Mouse (Mus musculus) CH12.LX (cell line): ENCODE results near the gene Vwc2. TPM values are rescaled to one million over a fixed set of nuclear protein-coding genes. Genes with fewer than 3 reads are reported as not detected.

Experiments
- DNase-seq: peaks from one replicate; pipeline ENCODE4 v3.0.0-alpha.2; 2013; ENCODE audit errors: extremely low read depth
- H3K27ac ChIP-seq: 2 replicates; pipeline ENCODE4 v1.5.1; 2012; ENCODE audit warnings: low read depth, mild to moderate bottlenecking, control low read depth, moderate library complexity; ENCODE audit not compliant: insufficient read depth
- H3K27me3 ChIP-seq: replicated peaks from 2 replicates; pipeline ENCODE3; 2012; ENCODE audit warnings: inconsistent platforms
- H3K36me3 ChIP-seq, 2 experiments: replicated peaks in 1 of 2; 2 replicates each; pipeline versions ENCODE3 to v1.6.1; 2012; ENCODE audit warnings: inconsistent platforms in 1 of 2, low read length in 1 of 2, mild to moderate bottlenecking in 1 of 2, mixed read lengths in 1 of 2, moderate library complexity in 1 of 2; ENCODE audit not compliant: control insufficient read depth in 1 of 2, insufficient read depth in 1 of 2
- H3K4me1 ChIP-seq, 2 experiments: 2 replicates each; pipeline ENCODE4 v1.6.1; 2012; ENCODE audit warnings: inconsistent platforms in 1 of 2, moderate library complexity in 1 of 2; ENCODE audit not compliant: insufficient read depth in 2 of 2, control insufficient read depth in 1 of 2
- H3K4me2 ChIP-seq: 2 replicates; pipeline ENCODE4 v1.6.1; 2012; ENCODE audit warnings: low read depth, mild to moderate bottlenecking, control low read depth; ENCODE audit not compliant: poor library complexity, insufficient read depth, severe bottlenecking
- H3K4me3 ChIP-seq, 3 experiments: fragments of 150-350 bp in 1 of 3; sonication (generic) in 1 of 3; replicated peaks in 1 of 3; 2 replicates each; pipeline versions ENCODE3 to v1.5.1; 2011 to 2012; ENCODE audit warnings: low read depth in 2 of 3, low read length in 2 of 3, mild to moderate bottlenecking in 2 of 3, moderate library complexity in 2 of 3, control low read depth in 1 of 3, improper control_type of control experiment in 1 of 3, inconsistent platforms in 1 of 3, mixed read lengths in 1 of 3; ENCODE audit not compliant: poor library complexity in 1 of 3
- H3K79me2 ChIP-seq: replicated peaks from 2 replicates; pipeline ENCODE4 v1.6.1; 2012; ENCODE audit warnings: mild to moderate bottlenecking, moderate library complexity; ENCODE audit not compliant: control insufficient read depth, poor library complexity, insufficient read depth, severe bottlenecking; ENCODE audit errors: extremely low read depth
- H3K9ac ChIP-seq: 2 replicates; pipeline ENCODE4 v1.6.1; 2012; ENCODE audit warnings: low read depth, mild to moderate bottlenecking, control low read depth, moderate library complexity; ENCODE audit not compliant: insufficient read depth
- H3K9me3 ChIP-seq: replicated peaks from 2 replicates; pipeline ENCODE3; 2012; ENCODE audit warnings: low read length, inconsistent platforms, mixed read lengths
- CHD1 ChIP-seq: IDR thresholded peaks from 2 replicates; pipeline ENCODE4 v1.6.1; 2012; ENCODE audit warnings: low read depth, low read length, improper control_type of control experiment, inconsistent platforms
- ETS1 ChIP-seq: conservative IDR thresholded peaks from 2 replicates; pipeline ENCODE4 v1.6.1; 2012; ENCODE audit warnings: low read depth, mild to moderate bottlenecking, inconsistent platforms, low read length, improper control_type of control experiment, moderate library complexity
- GABPA ChIP-seq: IDR thresholded peaks from 2 replicates; pipeline ENCODE4 v1.6.1; 2012; ENCODE audit warnings: low read depth, low read length, improper control_type of control experiment, inconsistent platforms; ENCODE audit not compliant: insufficient replicate concordance
- HCFC1 ChIP-seq: IDR thresholded peaks from 2 replicates; pipeline ENCODE4 v1.6.1; 2012; ENCODE audit warnings: low read depth, mild to moderate bottlenecking, inconsistent platforms, low read length, improper control_type of control experiment
- IRF4 ChIP-seq: IDR thresholded peaks from 2 replicates; pipeline ENCODE4 v1.6.1; 2014; ENCODE audit warnings: low read depth, mild to moderate bottlenecking, inconsistent platforms, low read length, improper control_type of control experiment
- JUN ChIP-seq: IDR thresholded peaks from 2 replicates; pipeline ENCODE4 v1.6.1; 2011; ENCODE audit warnings: low read depth, mild to moderate bottlenecking, low read length, improper control_type of control experiment, moderate library complexity; ENCODE audit not compliant: insufficient read depth
- JUND ChIP-seq: conservative IDR thresholded peaks from 2 replicates; pipeline ENCODE4 v1.6.1; 2011; ENCODE audit warnings: low read depth, low read length, improper control_type of control experiment
- KAT2A ChIP-seq: IDR thresholded peaks from 2 replicates; pipeline ENCODE4 v1.6.1; 2012; ENCODE audit warnings: low read length, improper control_type of control experiment, inconsistent platforms; ENCODE audit not compliant: insufficient replicate concordance
- MAFK ChIP-seq: IDR thresholded peaks from 2 replicates; pipeline ENCODE4 v1.6.1; 2011; ENCODE audit warnings: low read length, improper control_type of control experiment; ENCODE audit not compliant: insufficient replicate concordance
- MAX ChIP-seq: IDR thresholded peaks from 2 replicates; pipeline ENCODE4 v1.6.1; 2011; ENCODE audit warnings: low read length, improper control_type of control experiment
- MAZ ChIP-seq: IDR thresholded peaks from 2 replicates; pipeline ENCODE4 v1.6.1; 2012; ENCODE audit warnings: low read depth, mild to moderate bottlenecking, inconsistent platforms, low read length, improper control_type of control experiment, moderate library complexity
- MEF2A ChIP-seq: IDR thresholded peaks from 2 replicates; pipeline ENCODE4 v1.6.1; 2014; ENCODE audit warnings: low read depth, mild to moderate bottlenecking, inconsistent platforms, low read length, improper control_type of control experiment, borderline replicate concordance
- MXI1 ChIP-seq: IDR thresholded peaks from 2 replicates; pipeline ENCODE4 v1.6.1; 2011; ENCODE audit warnings: mild to moderate bottlenecking, low read depth, low read length, improper control_type of control experiment
- NELFE ChIP-seq: IDR thresholded peaks from 2 replicates; pipeline ENCODE4 v1.6.1; 2011; ENCODE audit warnings: low read depth, low read length, improper control_type of control experiment
- NRF1 ChIP-seq: IDR thresholded peaks from 2 replicates; pipeline ENCODE4 v1.6.1; 2014; ENCODE audit warnings: low read depth, mild to moderate bottlenecking, inconsistent platforms, low read length, improper control_type of control experiment, moderate library complexity
- PAX5 ChIP-seq: IDR thresholded peaks from 2 replicates; pipeline ENCODE4 v1.6.1; 2012; ENCODE audit warnings: low read length, inconsistent platforms, mixed read lengths
- RCOR1 ChIP-seq: conservative IDR thresholded peaks from 2 replicates; pipeline ENCODE4 v1.6.1; 2012; ENCODE audit warnings: low read depth, mild to moderate bottlenecking, inconsistent platforms, low read length, improper control_type of control experiment
- SIN3A ChIP-seq: IDR thresholded peaks from 2 replicates; pipeline ENCODE4 v1.6.1; 2012; ENCODE audit warnings: low read length, improper control_type of control experiment, inconsistent platforms
- SMC3 ChIP-seq: IDR thresholded peaks from 2 replicates; pipeline ENCODE4 v1.6.1; 2011; ENCODE audit warnings: low read depth, low read length, improper control_type of control experiment
- TBP ChIP-seq: conservative IDR thresholded peaks from 2 replicates; pipeline ENCODE4 v1.6.1; 2011; ENCODE audit warnings: low read depth, low read length, improper control_type of control experiment
- TCF12 ChIP-seq: IDR thresholded peaks from 2 replicates; pipeline ENCODE4 v1.6.1; 2014; ENCODE audit warnings: low read depth, mild to moderate bottlenecking, inconsistent platforms, low read length, improper control_type of control experiment
- UBTF ChIP-seq: IDR thresholded peaks from 2 replicates; pipeline ENCODE4 v1.6.1; 2012; ENCODE audit warnings: low read depth, mild to moderate bottlenecking, inconsistent platforms, low read length, improper control_type of control experiment, moderate library complexity
- USF2 ChIP-seq: conservative IDR thresholded peaks from 2 replicates; pipeline ENCODE4 v1.6.1; 2011; ENCODE audit warnings: low read depth, low read length, improper control_type of control experiment
- ZC3H11A ChIP-seq: IDR thresholded peaks from 2 replicates; pipeline ENCODE4 v1.6.1; 2012; ENCODE audit warnings: low read depth, mild to moderate bottlenecking, inconsistent platforms, low read length, improper control_type of control experiment
- ZKSCAN1 ChIP-seq: IDR thresholded peaks from 2 replicates; pipeline ENCODE4 v1.6.1; 2012; ENCODE audit warnings: low read depth, inconsistent platforms, low read length, improper control_type of control experiment, borderline replicate concordance
- dilution Hi-C: fragments of 300-500 bp; cut with MboI; formaldehyde crosslinking; loops from 2 replicates; pipeline ENCODE4 v1.14.3; 2020; ENCODE audit warnings: low sequenced_read_pairs; ENCODE audit not compliant: extremely low pct_unique_long_range_greater_than_20kb, extremely low pct_ligation_motif_present
- in situ Hi-C: fragments of 300-500 bp; cut with MboI; formaldehyde crosslinking; loops from 3 replicates; pipeline ENCODE4 v1.14.3; 2019; ENCODE audit warnings: low sequenced_read_pairs, low pct_ligation_motif_present, low pct_unique_long_range_greater_than_20kb, mixed read lengths
- polyA plus RNA-seq: library from polyadenylated mRNA; unstranded; fragments of >175 nt; gene quantifications from 2 replicates; pipeline ENCODE4 v1.2.1, GENCODE M21; 2012; ENCODE audit warnings: low read depth; ENCODE audit not compliant: insufficient read length
- total RNA-seq, 2 experiments: library from RNA; depleted of rRNA; stranded (reverse); fragments of 300-350 nt in 1 of 2; fragments of >200 nt in 1 of 2; gene quantifications; 2 replicates each; pipeline ENCODE4 v1.2.3; 2012 to 2014

Gene Vwc2
- total and polyA plus RNA-seq, 3 experiments, result 0.11 TPM; not detected in 2

DNA sequence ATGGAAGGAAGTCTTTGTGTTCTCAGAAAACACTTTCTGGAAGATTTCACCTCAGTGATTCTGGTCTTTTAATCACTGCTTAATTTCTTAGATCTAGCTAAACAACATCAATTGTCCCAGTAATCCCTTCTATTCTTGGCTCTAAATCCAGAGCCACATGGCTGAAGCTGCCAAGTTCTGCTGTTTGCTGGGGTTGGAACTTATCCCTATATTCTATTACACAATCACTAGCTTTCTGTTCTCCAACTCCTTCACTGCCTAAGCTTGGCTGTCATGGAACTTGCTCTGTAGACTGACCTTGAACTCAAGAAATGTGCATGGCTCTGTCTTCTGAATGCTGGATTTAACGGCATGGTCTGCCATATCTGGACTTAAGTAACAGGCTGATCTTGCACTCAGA is 143.3 kb downstream of the Vwc2 start:
- dilution Hi-C loops (no loop called here), in situ Hi-C loops (no loop called here)
- no peak overlapping the region for H3K4me3 ChIP-seq
- no peak overlapping the region for H3K9ac ChIP-seq
- no peaks in the 10 kb centered on the region for H3K4me1 ChIP-seq
- H3K9me3 ChIP-seq, result no peaks in the 10 kb centered on the region
- DNase-seq, result no peak
- H3K79me2 ChIP-seq, result no peaks in the 10 kb centered on the region
- no peaks in the 10 kb centered on the region for H3K36me3 ChIP-seq
- no peak overlapping the region for H3K4me2 ChIP-seq
- no peak overlapping the region for H3K27ac ChIP-seq
- H3K27me3 ChIP-seq, result no peaks in the 10 kb centered on the region
- no peak for TF ChIP-seq NELFE
- TF ChIP-seq MXI1, result no peak
- no peak for TF ChIP-seq GABPA
- TF ChIP-seq PAX5, result no peak
- TF ChIP-seq JUND, result no peak
- no peak for TF ChIP-seq SMC3
- TF ChIP-seq UBTF, result no peak
- no peak for TF ChIP-seq MAZ
- no peak for TF ChIP-seq HCFC1
- no peak for TF ChIP-seq ZKSCAN1
- no peak for TF ChIP-seq SIN3A

DNA sequence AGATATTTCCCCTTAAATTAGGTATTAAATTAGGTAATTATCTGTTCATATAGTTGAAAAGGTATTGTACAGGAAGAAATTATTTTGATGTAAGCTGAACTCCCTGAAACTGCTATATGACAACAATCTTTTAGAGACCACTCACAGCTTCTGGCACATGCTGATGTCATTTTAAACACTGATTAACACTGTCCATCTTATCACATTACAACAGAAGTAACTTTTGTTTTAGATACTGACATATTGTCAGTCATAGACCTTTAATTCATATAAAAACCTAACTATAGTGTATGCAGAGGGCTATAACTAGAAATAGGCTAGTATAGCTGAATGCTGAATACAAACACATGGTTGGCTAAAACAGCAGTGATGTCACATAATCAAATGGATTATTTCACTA is 166.1 kb downstream of the Vwc2 start:
- TF ChIP-seq MEF2A (no peak), IRF4 (no peak), NRF1 (no peak), UBTF (no peak), USF2 (no peak), CHD1 (no peak), SIN3A (no peak), ETS1 (no peak), TCF12 (no peak), HCFC1 (no peak), MAX (no peak), ZC3H11A (no peak), JUN (no peak), NELFE (no peak), RCOR1 (no peak), KAT2A (no peak), TBP (no peak), MAFK (no peak)
- Histone ChIP-seq H3K4me1 (peaks cover 0 to 11% of the 10 kb centered on the region in 2 experiments; a peak in 2 of 4 replicates), H3K9ac (no peak overlapping the region), H3K36me3 (no peaks in the 10 kb centered on the region), H3K79me2 (no peaks in the 10 kb centered on the region), H3K9me3 (no peaks in the 10 kb centered on the region), H3K4me2 (no peak overlapping the region), H3K27ac (no peak overlapping the region), H3K4me3 (no peak overlapping the region), H3K27me3 (no peaks in the 10 kb centered on the region)
- no peak for DNase-seq
- in situ Hi-C loops, result no loop called here
- dilution Hi-C loops, result no loop called here
